Comparison of ENCODE assay signal across 8 mouse cellular contexts in the genomic region with DNA sequence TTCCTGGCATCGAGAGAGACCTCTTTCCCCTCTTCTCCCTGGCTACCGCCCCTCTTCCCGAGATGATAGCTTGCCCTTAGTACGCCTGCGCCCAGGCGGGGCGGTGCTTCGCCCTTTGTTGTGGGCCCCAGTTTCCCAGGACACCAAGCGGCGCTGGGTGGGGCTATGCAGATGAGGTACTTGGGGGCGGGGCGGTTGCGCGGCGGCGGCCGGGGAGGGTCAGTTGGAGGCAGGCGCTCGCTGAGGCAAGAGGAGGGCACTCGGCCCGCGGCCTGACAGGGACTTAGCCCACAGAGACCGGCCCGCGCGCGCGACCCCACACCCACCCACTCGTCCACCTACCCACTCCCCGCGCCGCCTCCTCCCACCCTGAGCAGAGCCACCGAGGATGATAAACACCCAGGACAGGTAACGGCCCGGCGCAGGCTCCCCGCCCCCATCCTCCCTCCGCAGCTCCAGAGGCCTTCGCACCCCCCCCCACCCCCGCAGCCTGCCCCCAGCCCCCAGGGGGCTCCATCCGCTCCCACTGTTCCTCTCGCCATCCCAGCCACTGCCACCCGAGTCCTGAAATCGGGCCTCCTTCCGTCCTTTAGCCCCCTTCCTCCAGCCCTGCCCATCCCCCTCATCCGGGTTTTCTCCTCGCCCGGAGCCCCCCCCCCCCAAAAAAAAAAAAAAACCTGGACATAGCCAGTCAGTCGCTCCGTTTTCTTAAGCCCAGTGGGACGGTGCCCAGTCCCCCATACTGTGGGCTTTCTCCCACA. TPM values are rescaled to one million over a fixed set of nuclear protein-coding genes. Genes with fewer than 3 reads are reported as not detected.
DNase-seq lines count a peak whose midpoint lies in the region; ATAC-seq and TF ChIP-seq lines count a peak whose summit lies in the region.

No protein-coding gene starts in this region.

- under 1% methylated on average over 35 of the region's 51 CpGs for whole genome bisulfite sequencing in heart, embryonic 15.5 days
- WGBS in liver, embryonic 14.5 days (ENCODE audit: insufficient replicate concordance) = 0% methylated on average over 51 of the region's 51 CpGs
- WGBS in neural tube, embryonic 11.5 days = 0% methylated on average over 30 of the region's 51 CpGs
- WGBS in stomach, postnatal 0 days = under 1% methylated on average over 36 of the region's 51 CpGs

- peak overlapping the region; percentile 68 for H3K4me3 ChIP-seq in brown adipose tissue, adult 24 weeks (ENCODE audit: insufficient read depth, low read depth, low read length)
- peak overlapping the region; percentile 79 for H3K4me3 ChIP-seq in heart, embryonic 15.5 days
- peak overlapping the region; percentile 70 to 72 for H3K4me3 ChIP-seq in liver, embryonic 14.5 days (ENCODE audit: insufficient read depth in 1 of 2, low read depth in 2 of 2, low read length in 2 of 2)
- peak overlapping the region; percentile 80 for H3K4me3 ChIP-seq in neural tube, embryonic 11.5 days (ENCODE audit: low read depth, low read length)
- peak overlapping the region; percentile 62 for H3K4me3 ChIP-seq in stomach, postnatal 0 days (ENCODE audit: low read depth, low read length)

- H3K9ac ChIP-seq in heart, embryonic 15.5 days = peak overlapping the region; percentile 86
- peak overlapping the region; percentile 82 for H3K9ac ChIP-seq in liver, embryonic 14.5 days (replicated peaks)
- H3K9ac ChIP-seq in neural tube, embryonic 11.5 days (ENCODE audit: low read length) = peak overlapping the region; percentile 75
- peak overlapping the region; percentile 73 for H3K9ac ChIP-seq in stomach, postnatal 0 days (ENCODE audit: low read length)

- TF ChIP-seq CTCF in liver, embryonic 14.5 days (IDR thresholded peaks at IDR 0.05; ENCODE audit: low read depth) = no peak; the same call in 1 of the 2 replicates
- 0 out of 2 replicates have a peak, but pooled peaks have one; percentile 18 for TF ChIP-seq CTCF in stomach, postnatal 0 days (IDR thresholded peaks at IDR 0.05; ENCODE audit: low read depth)

- no peak for TF ChIP-seq EP300 in liver, embryonic 14.5 days (IDR thresholded peaks at IDR 0.05; ENCODE audit: low read depth)
- TF ChIP-seq EP300 in stomach, postnatal 0 days (optimal IDR thresholded peaks at IDR 0.05) = no peak

- H3K4me2 ChIP-seq in heart, embryonic 15.5 days = peak overlapping the region; percentile 84
- H3K4me2 ChIP-seq in liver, embryonic 14.5 days (ENCODE audit: low read depth) = peak overlapping the region; percentile 83
- peak overlapping the region; percentile 79 for H3K4me2 ChIP-seq in neural tube, embryonic 11.5 days (ENCODE audit: low read depth)
- H3K4me2 ChIP-seq in stomach, postnatal 0 days (replicated peaks; ENCODE audit: low read depth) = peak overlapping the region; percentile 74

- peak; percentile 96 for DNase-seq in CD4-positive, CD25-positive, alpha-beta regulatory T cell, adult 2 months (ENCODE audit: low read depth, low spot score)
- peak; percentile 88 for DNase-seq in fibroblast of lung, adult 2 months (ENCODE audit: low read depth)
- peak; percentile 99 for DNase-seq in kidney, postnatal 25 days
- DNase-seq in liver, embryonic 14.5 days (ENCODE audit: low read depth in 3 of 3, low spot score in 3 of 3) = peak; percentile 88 to 90 (median 88)
- peak; percentile 98 for DNase-seq in neural tube, embryonic 11.5 days (ENCODE audit: low spot score)
- peak; percentile 99 for DNase-seq in stomach, postnatal 0 days (ENCODE audit: low spot score)

- peak; percentile 95 for ATAC-seq in heart, embryonic 15.5 days (replicated peaks; ENCODE audit: insufficient number of reproducible peaks, insufficient read depth, low FRiP score, low read depth)
- peak; percentile 98 for ATAC-seq in liver, embryonic 14.5 days (ENCODE audit: insufficient read depth)
- peak; percentile 93 for ATAC-seq in neural tube, embryonic 11.5 days (ENCODE audit: insufficient read depth, low FRiP score, low TSS enrichment)
- ATAC-seq in stomach, postnatal 0 days (ENCODE audit: low FRiP score, low TSS enrichment) = peak; percentile 97

- H3K27ac ChIP-seq in brown adipose tissue, adult 24 weeks (replicated peaks; ENCODE audit: low read depth, low read length) = peak overlapping the region; percentile 86
- peak overlapping the region; percentile 91 for H3K27ac ChIP-seq in heart, embryonic 15.5 days
- H3K27ac ChIP-seq in liver, embryonic 14.5 days = no peak overlapping the region; the same call in 1 of the 2 replicates
- H3K27ac ChIP-seq in neural tube, embryonic 11.5 days (ENCODE audit: low read depth, low read length) = peak overlapping the region; percentile 39; the same call in 1 of the 2 replicates
- H3K27ac ChIP-seq in stomach, postnatal 0 days (replicated peaks) = peak overlapping the region; percentile 75

- no peaks in the 10 kb centered on the region for H3K9me3 ChIP-seq in heart, embryonic 15.5 days (replicated peaks)
- H3K9me3 ChIP-seq in liver, embryonic 14.5 days (ENCODE audit: control insufficient read depth, low read length) = no peaks in the 10 kb centered on the region
- no peaks in the 10 kb centered on the region for H3K9me3 ChIP-seq in neural tube, embryonic 11.5 days (ENCODE audit: control insufficient read depth, low read length)
- no peaks in the 10 kb centered on the region for H3K9me3 ChIP-seq in stomach, postnatal 0 days (ENCODE audit: control insufficient read depth, low read length)

- peaks cover 46% of the 10 kb centered on the region for H3K4me1 ChIP-seq in brown adipose tissue, adult 24 weeks (ENCODE audit: control insufficient read depth, insufficient read depth, insufficient read length, low read length)
- peaks cover 60% of the 10 kb centered on the region for H3K4me1 ChIP-seq in heart, embryonic 15.5 days (replicated peaks)
- H3K4me1 ChIP-seq in liver, embryonic 14.5 days (replicated peaks; ENCODE audit: control insufficient read depth in 2 of 2, insufficient read depth in 2 of 2, low read length in 1 of 2) = peaks cover 8 to 21% of the 10 kb centered on the region in 2 experiments
- H3K4me1 ChIP-seq in neural tube, embryonic 11.5 days (ENCODE audit: control insufficient read depth, insufficient read depth, low read length) = peaks cover 32% of the 10 kb centered on the region
- H3K4me1 ChIP-seq in stomach, postnatal 0 days (replicated peaks; ENCODE audit: control insufficient read depth, insufficient read depth) = peaks cover 12% of the 10 kb centered on the region; the same call in 1 of the 2 replicates

- H3K27me3 ChIP-seq in heart, embryonic 15.5 days = no peaks in the 10 kb centered on the region
- no peaks in the 10 kb centered on the region for H3K27me3 ChIP-seq in liver, embryonic 14.5 days (ENCODE audit: control insufficient read depth, insufficient read depth, low read length)
- H3K27me3 ChIP-seq in neural tube, embryonic 11.5 days (ENCODE audit: control insufficient read depth, insufficient read depth, low read length) = no peaks in the 10 kb centered on the region
- no peaks in the 10 kb centered on the region for H3K27me3 ChIP-seq in stomach, postnatal 0 days (ENCODE audit: control insufficient read depth, insufficient read depth, low read length)

- no peaks in the 10 kb centered on the region for H3K36me3 ChIP-seq in heart, embryonic 15.5 days
- no peaks in the 10 kb centered on the region for H3K36me3 ChIP-seq in liver, embryonic 14.5 days (replicated peaks; ENCODE audit: control insufficient read depth, insufficient read depth, low read depth)
- no peaks in the 10 kb centered on the region for H3K36me3 ChIP-seq in neural tube, embryonic 11.5 days (ENCODE audit: control insufficient read depth, insufficient read depth, low read length)
- H3K36me3 ChIP-seq in stomach, postnatal 0 days (ENCODE audit: control insufficient read depth, insufficient read depth, low read length) = no peaks in the 10 kb centered on the region

RNA-seq across cellular contexts. Expression of a gene that starts 8.7 kb away (rescaled TPM):
- 52.7 and 66.3 TPM in 2 replicates for polyA plus RNA-seq in brown adipose tissue, adult 24 weeks (2012; ENCODE audit: insufficient read depth, insufficient read length, missing spikeins)
- polyA plus RNA-seq in heart, embryonic 15.5 days (2015; fragmentation: Nextera tagmentation; extraction: Ambion mirVana) = 258 and 293 TPM in 2 replicates
- 17.2 and 21.5 TPM in 2 replicates for polyA plus RNA-seq in liver, embryonic 14.5 days (2012; rRNA removed)
- 29.6 and 33.2 TPM in 2 replicates for polyA plus RNA-seq in liver, embryonic 14.5 days (2014; fragmentation: Nextera tagmentation; extraction: Ambion mirVana)
- 254 and 263 TPM in 2 replicates for polyA plus RNA-seq in neural tube, embryonic 11.5 days (2014; fragmentation: Nextera tagmentation; extraction: Ambion mirVana)
- polyA plus RNA-seq in stomach, postnatal 0 days (2015; fragmentation: Nextera tagmentation; extraction: Ambion mirVana) = 138 and 144 TPM in 2 replicates

RNA-seq across cellular contexts. Expression of a gene that starts 47.1 kb away (rescaled TPM):
- polyA plus RNA-seq in brown adipose tissue, adult 24 weeks (2012; ENCODE audit: insufficient read depth, insufficient read length, missing spikeins) = 72.4 and 81.8 TPM in 2 replicates
- 90.2 and 98.2 TPM in 2 replicates for polyA plus RNA-seq in heart, embryonic 15.5 days (2015; fragmentation: Nextera tagmentation; extraction: Ambion mirVana)
- polyA plus RNA-seq in liver, embryonic 14.5 days (2012; rRNA removed) = 8.9 and 11.6 TPM in 2 replicates
- 11.9 and 13.9 TPM in 2 replicates for polyA plus RNA-seq in liver, embryonic 14.5 days (2014; fragmentation: Nextera tagmentation; extraction: Ambion mirVana)
- 20.4 and 20.7 TPM in 2 replicates for polyA plus RNA-seq in neural tube, embryonic 11.5 days (2014; fragmentation: Nextera tagmentation; extraction: Ambion mirVana)
- 18.1 and 19.9 TPM in 2 replicates for polyA plus RNA-seq in stomach, postnatal 0 days (2015; fragmentation: Nextera tagmentation; extraction: Ambion mirVana)
